Mouse (Mus musculus): ENCODE measurements around the gene Corin. TPM values are rescaled to one million over a fixed set of nuclear protein-coding genes. Genes with fewer than 3 reads are reported as not detected.
A peak's percentile ranks its signal among the peaks of the same experiment; 100 is the strongest.

The Corin gene
- total and polyA plus RNA-seq, 2 experiments from 2014 or later, result 36.8 to 102 TPM

- H3K9me3 ChIP-seq (replicated peaks; ENCODE audit: control insufficient read depth, low read length), result no peaks in the 10 kb centered on the region
- TF ChIP-seq EP300 (IDR thresholded peaks at IDR 0.05; ENCODE audit: low read depth) (no peak), CTCF (IDR thresholded peaks at IDR 0.05; ENCODE audit: low read depth) (no peak)
- H3K4me2 ChIP-seq (ENCODE audit: low read depth, low read length), result peak overlapping the region; percentile 73
- peak overlapping the region; percentile 61 for H3K4me3 ChIP-seq (ENCODE audit: low read depth, low read length)
- DNase-seq (ENCODE audit: low spot score) (peak; percentile 55), ATAC-seq (ENCODE audit: insufficient read depth, low read depth) (0 out of 2 replicates have a peak, but pooled peaks have one; percentile 1)
- WGBS, result 30% methylated on average over 8 of the region's 8 CpGs
- H3K27me3 ChIP-seq (ENCODE audit: control insufficient read depth, insufficient read depth, low read length), result no peaks in the 10 kb centered on the region
- peak overlapping the region; percentile 68 for H3K9ac ChIP-seq (replicated peaks; ENCODE audit: low read depth, low read length)
- peak overlapping the region; percentile 86 for H3K27ac ChIP-seq (ENCODE audit: low read depth)
- no peaks in the 10 kb centered on the region for H3K36me3 ChIP-seq (replicated peaks; ENCODE audit: control insufficient read depth, insufficient read depth, low read length)
- H3K4me1 ChIP-seq (ENCODE audit: control insufficient read depth, insufficient read depth), result peaks cover 28% of the 10 kb centered on the region
These were observed 1.5 kb downstream of the Corin start for GRCm38 (mm10) chr5:72502778-72503177.

- H3K4me2 ChIP-seq (ENCODE audit: low read depth, low read length), result peak overlapping the region; percentile 73
- ATAC-seq (ENCODE audit: insufficient read depth, low read depth) (peak; percentile 67), DNase-seq (ENCODE audit: low spot score) (peak; percentile 51)
- H3K4me3 ChIP-seq (ENCODE audit: low read depth, low read length), result peak overlapping the region; percentile 61
- H3K4me1 ChIP-seq (ENCODE audit: control insufficient read depth, insufficient read depth), result peaks cover 38% of the 10 kb centered on the region
- 20% methylated on average over 3 of the region's 3 CpGs for WGBS
- TF ChIP-seq CTCF (IDR thresholded peaks at IDR 0.05; ENCODE audit: low read depth) (no peak), EP300 (IDR thresholded peaks at IDR 0.05; ENCODE audit: low read depth) (peak; percentile 61; the same call in 1 of the 2 replicates)
- H3K9me3 ChIP-seq (replicated peaks; ENCODE audit: control insufficient read depth, low read length), result no peaks in the 10 kb centered on the region
- 0 out of 2 replicates have a peak overlapping the region, but pooled peaks have one; percentile 68 for H3K9ac ChIP-seq (replicated peaks; ENCODE audit: low read depth, low read length)
- peak overlapping the region; percentile 86 for H3K27ac ChIP-seq (ENCODE audit: low read depth)
- H3K36me3 ChIP-seq (replicated peaks; ENCODE audit: control insufficient read depth, insufficient read depth, low read length), result no peaks in the 10 kb centered on the region
- no peaks in the 10 kb centered on the region for H3K27me3 ChIP-seq (ENCODE audit: control insufficient read depth, insufficient read depth, low read length)
These were observed 2.5 kb downstream of the Corin start for GRCm38 (mm10) chr5:72501763-72502162.

GRCm38 (mm10) chr5:72498271-72498670, 6.0 kb downstream of the Corin start:
- 36% methylated on average over 10 of the region's 10 CpGs for WGBS
- TF ChIP-seq EP300 (IDR thresholded peaks at IDR 0.05; ENCODE audit: low read depth) (no peak), CTCF (IDR thresholded peaks at IDR 0.05; ENCODE audit: low read depth) (no peak)
- Histone ChIP-seq H3K27me3 (ENCODE audit: control insufficient read depth, insufficient read depth, low read length) (no peaks in the 10 kb centered on the region), H3K9ac (replicated peaks; ENCODE audit: low read depth, low read length) (no peak overlapping the region), H3K4me3 (ENCODE audit: low read depth, low read length) (no peak overlapping the region), H3K9me3 (replicated peaks; ENCODE audit: control insufficient read depth, low read length) (no peaks in the 10 kb centered on the region), H3K36me3 (replicated peaks; ENCODE audit: control insufficient read depth, insufficient read depth, low read length) (no peaks in the 10 kb centered on the region), H3K4me2 (ENCODE audit: low read depth, low read length) (0 out of 2 replicates have a peak overlapping the region, but pooled peaks have one; percentile 8), H3K27ac (ENCODE audit: low read depth) (peak overlapping the region; percentile 4), H3K4me1 (ENCODE audit: control insufficient read depth, insufficient read depth) (peaks cover 49% of the 10 kb centered on the region)
- ATAC-seq (ENCODE audit: insufficient read depth, low read depth), result no peak
- DNase-seq (ENCODE audit: low spot score), result no peak

- Histone ChIP-seq H3K4me1 (ENCODE audit: control insufficient read depth, insufficient read depth) (peaks cover 52% of the 10 kb centered on the region), H3K4me3 (ENCODE audit: low read depth, low read length) (no peak overlapping the region), H3K36me3 (replicated peaks; ENCODE audit: control insufficient read depth, insufficient read depth, low read length) (no peaks in the 10 kb centered on the region), H3K4me2 (ENCODE audit: low read depth, low read length) (no peak overlapping the region), H3K27ac (ENCODE audit: low read depth) (no peak overlapping the region), H3K27me3 (ENCODE audit: control insufficient read depth, insufficient read depth, low read length) (no peaks in the 10 kb centered on the region), H3K9ac (replicated peaks; ENCODE audit: low read depth, low read length) (no peak overlapping the region), H3K9me3 (replicated peaks; ENCODE audit: control insufficient read depth, low read length) (no peaks in the 10 kb centered on the region)
- TF ChIP-seq EP300 (IDR thresholded peaks at IDR 0.05; ENCODE audit: low read depth), result no peak
- no peak for TF ChIP-seq CTCF (IDR thresholded peaks at IDR 0.05; ENCODE audit: low read depth)
- DNase-seq (ENCODE audit: low spot score), result no peak
- no peak for ATAC-seq (ENCODE audit: insufficient read depth, low read depth)
- WGBS, result 41% methylated on average over 4 of the region's 4 CpGs
These were observed 7.5 kb downstream of the Corin start for GRCm38 (mm10) chr5:72496756-72497155.

GRCm38 (mm10) chr5:72493906-72494305, 10.4 kb downstream of the Corin start:
- DNase-seq (ENCODE audit: low spot score) (peak; percentile 82), ATAC-seq (ENCODE audit: insufficient read depth, low read depth) (peak; percentile 87)
- peak overlapping the region; percentile 12; the same call in 1 of the 2 replicates for H3K4me2 ChIP-seq (ENCODE audit: low read depth, low read length)
- no peak for TF ChIP-seq CTCF (IDR thresholded peaks at IDR 0.05; ENCODE audit: low read depth)
- TF ChIP-seq EP300 (IDR thresholded peaks at IDR 0.05; ENCODE audit: low read depth), result peak; percentile 36; the same call in 1 of the 2 replicates
- H3K27ac ChIP-seq (ENCODE audit: low read depth), result peak overlapping the region; percentile 80
- peaks cover 40% of the 10 kb centered on the region for H3K4me1 ChIP-seq (ENCODE audit: control insufficient read depth, insufficient read depth)
- no peak overlapping the region for H3K9ac ChIP-seq (replicated peaks; ENCODE audit: low read depth, low read length)
- no peaks in the 10 kb centered on the region for H3K27me3 ChIP-seq (ENCODE audit: control insufficient read depth, insufficient read depth, low read length)
- H3K9me3 ChIP-seq (replicated peaks; ENCODE audit: control insufficient read depth, low read length), result no peaks in the 10 kb centered on the region
- H3K4me3 ChIP-seq (ENCODE audit: low read depth, low read length), result no peak overlapping the region
- 19% methylated on average over 7 of the region's 7 CpGs for WGBS
- H3K36me3 ChIP-seq (replicated peaks; ENCODE audit: control insufficient read depth, insufficient read depth, low read length), result no peaks in the 10 kb centered on the region

GRCm38 (mm10) chr5:72491232-72491631, 13.0 kb downstream of the Corin start:
- DNase-seq (ENCODE audit: low spot score) (no peak), ATAC-seq (ENCODE audit: insufficient read depth, low read depth) (no peak)
- TF ChIP-seq EP300 (IDR thresholded peaks at IDR 0.05; ENCODE audit: low read depth) (no peak), CTCF (IDR thresholded peaks at IDR 0.05; ENCODE audit: low read depth) (no peak)
- Histone ChIP-seq H3K9me3 (replicated peaks; ENCODE audit: control insufficient read depth, low read length) (no peaks in the 10 kb centered on the region), H3K27me3 (ENCODE audit: control insufficient read depth, insufficient read depth, low read length) (no peaks in the 10 kb centered on the region), H3K27ac (ENCODE audit: low read depth) (no peak overlapping the region), H3K4me1 (ENCODE audit: control insufficient read depth, insufficient read depth) (peaks cover 15% of the 10 kb centered on the region), H3K4me2 (ENCODE audit: low read depth, low read length) (no peak overlapping the region), H3K9ac (replicated peaks; ENCODE audit: low read depth, low read length) (no peak overlapping the region), H3K4me3 (ENCODE audit: low read depth, low read length) (no peak overlapping the region), H3K36me3 (replicated peaks; ENCODE audit: control insufficient read depth, insufficient read depth, low read length) (no peaks in the 10 kb centered on the region)
- WGBS, result 35% methylated on average over 2 of the region's 2 CpGs

All from heart, postnatal 0 days (tissue).